Mouse (Mus musculus): ENCODE results near the gene Brpf3.
"Not testable (repeated sequence)": the region's sequence is repeated elsewhere in the genome, so short reads cannot be mapped to it uniquely, and the experiment has no call there.

The Brpf3 gene

GRCm38 (mm10) chr17:28800671-28801412, at the start of gene Brpf3:
Brpf3 (plus strand) TSS chr17:28801090.
- CTCF ChIA-PET = no interaction called here

- CTCF ChIA-PET = no interaction called here
Measured at GRCm38 (mm10) chr17:28756447-28756846, 44.4 kb upstream of the Brpf3 start.

- CTCF ChIA-PET = interaction anchor here (0.6 kb wide), 1 partner anchor 19 kb away, joined by 3 read pairs; no protein-coding TSS in a partner anchor
Measured at GRCm38 (mm10) chr17:28757470-28757869, 43.4 kb upstream of the Brpf3 start.

GRCm38 (mm10) chr17:28760736-28761312, 40.1 kb upstream of the Brpf3 start:
- CTCF ChIA-PET = interaction anchor here (1.4 kb wide), 1 partner anchor 10 kb away, joined by 10 read pairs; no protein-coding TSS in a partner anchor

- CTCF ChIA-PET = interaction anchor here (1.4 kb wide), 1 partner anchor 9 kb away, joined by 10 read pairs; no protein-coding TSS in a partner anchor
Measured at GRCm38 (mm10) chr17:28761871-28762270, 39.0 kb upstream of the Brpf3 start.

GRCm38 (mm10) chr17:28766203-28766602, 34.7 kb upstream of the Brpf3 start:
- CTCF ChIA-PET = no interaction called here

- CTCF ChIA-PET = no interaction called here
Measured at GRCm38 (mm10) chr17:28766781-28767515, 33.9 kb upstream of the Brpf3 start.

- CTCF ChIA-PET = no interaction called here
Measured at GRCm38 (mm10) chr17:28769121-28769874, 31.6 kb upstream of the Brpf3 start, which contains the start of gene Mapk13. Mapk13 (plus strand) TSS chr17:28769297.

GRCm38 (mm10) chr17:28769875-28770421, 30.9 kb upstream of the Brpf3 start:
- CTCF ChIA-PET = interaction anchor here (0.5 to 1.8 kb wide), 2 partner anchors 8 to 1276 kb away, joined by 6 to 10 read pairs; no protein-coding TSS in a partner anchor

GRCm38 (mm10) chr17:28771289-28771688, 29.6 kb upstream of the Brpf3 start:
- CTCF ChIA-PET = interaction anchor here (0.6 to 1.8 kb wide), 2 partner anchors 10 to 78 kb away, joined by 5 to 10 read pairs; no protein-coding TSS in a partner anchor

GRCm38 (mm10) chr17:28774303-28774702, 26.6 kb upstream of the Brpf3 start:
- CTCF ChIA-PET = not testable (repeated sequence)

- CTCF ChIA-PET = interaction anchor here (0.6 kb wide), 1 partner anchor 32 kb away, joined by 3 read pairs; no protein-coding TSS in a partner anchor
Measured at GRCm38 (mm10) chr17:28775161-28775560, 25.7 kb upstream of the Brpf3 start.

- CTCF ChIA-PET = no interaction called here
Measured at GRCm38 (mm10) chr17:28776817-28777216, 24.1 kb upstream of the Brpf3 start.

GRCm38 (mm10) chr17:28777231-28778005, 23.5 kb upstream of the Brpf3 start:
- CTCF ChIA-PET = interaction anchor here (0.6 kb wide), 1 partner anchor 142 kb away, joined by 3 read pairs; no protein-coding TSS in a partner anchor

- CTCF ChIA-PET = interaction anchor here (0.5 kb wide), 1 partner anchor 342 kb away, joined by 3 read pairs; no protein-coding TSS in a partner anchor
Measured at GRCm38 (mm10) chr17:28779735-28780134, 21.2 kb upstream of the Brpf3 start.

- CTCF ChIA-PET = interaction anchor here (0.7 kb wide), 1 partner anchor 1700 kb away, joined by 4 read pairs; no protein-coding TSS in a partner anchor
Measured at GRCm38 (mm10) chr17:28780836-28781235, 20.1 kb upstream of the Brpf3 start.

- CTCF ChIA-PET = no interaction called here
Measured at GRCm38 (mm10) chr17:28781290-28782045, 19.4 kb upstream of the Brpf3 start.

- CTCF ChIA-PET = interaction anchor here (0.6 kb wide), 1 partner anchor 47 kb away, joined by 8 read pairs; no protein-coding TSS in a partner anchor
Measured at GRCm38 (mm10) chr17:28785036-28785435, 15.9 kb upstream of the Brpf3 start.

- CTCF ChIA-PET = interaction anchor here (0.7 kb wide), 1 partner anchor 340 kb away, joined by 3 read pairs; no protein-coding TSS in a partner anchor
Measured at GRCm38 (mm10) chr17:28787507-28787906, 13.4 kb upstream of the Brpf3 start.

All from spleen, embryonic (tissue).